Mouse (Mus musculus): ENCODE results near the gene Efna4. TPM values are rescaled to one million over a fixed set of nuclear protein-coding genes. Genes with fewer than 3 reads are reported as not detected.

Gene Efna4
- total RNA-seq (2015; ENCODE audit: low replicate concordance) (not detected in 2 replicates), total RNA-seq (2017; ENCODE audit: low replicate concordance) (not detected in 2 replicates)

GRCm38 (mm10) chr3:89337721-89338578, at the start of gene Efna4:
Efna4 (minus strand) TSS chr3:89338028.
- ATAC-seq (replicated peaks; ENCODE audit: low FRiP score, poor library complexity, severe bottlenecking), result no peak

- ATAC-seq (replicated peaks; ENCODE audit: low FRiP score, poor library complexity, severe bottlenecking), result no peak
Observed at GRCm38 (mm10) chr3:89386438-89387420, 48.9 kb upstream of the Efna4 start.

- no peak for ATAC-seq (replicated peaks; ENCODE audit: low FRiP score, poor library complexity, severe bottlenecking)
Observed at GRCm38 (mm10) chr3:89385451-89385850, 47.6 kb upstream of the Efna4 start.

GRCm38 (mm10) chr3:89384331-89385076, 46.7 kb upstream of the Efna4 start:
- ATAC-seq (replicated peaks; ENCODE audit: low FRiP score, poor library complexity, severe bottlenecking), result no peak

- no peak for ATAC-seq (replicated peaks; ENCODE audit: low FRiP score, poor library complexity, severe bottlenecking)
Observed at GRCm38 (mm10) chr3:89383651-89384255, 45.9 kb upstream of the Efna4 start.

- no peak for ATAC-seq (replicated peaks; ENCODE audit: low FRiP score, poor library complexity, severe bottlenecking)
Observed at GRCm38 (mm10) chr3:89382950-89383349, 45.1 kb upstream of the Efna4 start.

GRCm38 (mm10) chr3:89382033-89382882, 44.4 kb upstream of the Efna4 start:
- no peak for ATAC-seq (replicated peaks; ENCODE audit: low FRiP score, poor library complexity, severe bottlenecking)

- no peak for ATAC-seq (replicated peaks; ENCODE audit: low FRiP score, poor library complexity, severe bottlenecking)
Observed at GRCm38 (mm10) chr3:89381233-89381632, 43.4 kb upstream of the Efna4 start.

- ATAC-seq (replicated peaks; ENCODE audit: low FRiP score, poor library complexity, severe bottlenecking), result no peak
Observed at GRCm38 (mm10) chr3:89380711-89381110, 42.9 kb upstream of the Efna4 start.

- ATAC-seq (replicated peaks; ENCODE audit: low FRiP score, poor library complexity, severe bottlenecking), result no peak
Observed at GRCm38 (mm10) chr3:89380291-89380690, 42.5 kb upstream of the Efna4 start.

- ATAC-seq (replicated peaks; ENCODE audit: low FRiP score, poor library complexity, severe bottlenecking), result no peak
Observed at GRCm38 (mm10) chr3:89379388-89380131, 41.7 kb upstream of the Efna4 start.

- ATAC-seq (replicated peaks; ENCODE audit: low FRiP score, poor library complexity, severe bottlenecking), result peak; percentile 68
Observed at GRCm38 (mm10) chr3:89378394-89379067, 40.7 kb upstream of the Efna4 start.

GRCm38 (mm10) chr3:89377831-89378230, 40.0 kb upstream of the Efna4 start:
- ATAC-seq (replicated peaks; ENCODE audit: low FRiP score, poor library complexity, severe bottlenecking), result peak; percentile 4; the same call in 1 of the 2 replicates

GRCm38 (mm10) chr3:89373581-89374231, 35.9 kb upstream of the Efna4 start:
- no peak for ATAC-seq (replicated peaks; ENCODE audit: low FRiP score, poor library complexity, severe bottlenecking)

- ATAC-seq (replicated peaks; ENCODE audit: low FRiP score, poor library complexity, severe bottlenecking), result no peak
Observed at GRCm38 (mm10) chr3:89367338-89367737, 29.5 kb upstream of the Efna4 start.

GRCm38 (mm10) chr3:89365486-89366414, 27.9 kb upstream of the Efna4 start:
- no peak for ATAC-seq (replicated peaks; ENCODE audit: low FRiP score, poor library complexity, severe bottlenecking)
